Mouse (Mus musculus): ENCODE measurements around the gene Pkm.

Pkm gene

GRCm38 (mm10) chr9:59716275-59716898 is 60.2 kb downstream of the Pkm start:
- DNase-seq, result no peak

- DNase-seq, result peak; percentile 44
Observed at GRCm38 (mm10) chr9:59718237-59718636, 62.1 kb downstream of the Pkm start.

GRCm38 (mm10) chr9:59721144-59721543 is 65.0 kb downstream of the Pkm start:
- no peak for DNase-seq

- DNase-seq, result peak; percentile 78
Observed at GRCm38 (mm10) chr9:59723096-59723657, 67.0 kb downstream of the Pkm start.

GRCm38 (mm10) chr9:59723791-59724442 is 67.7 kb downstream of the Pkm start:
- peak; percentile 53 for DNase-seq

- DNase-seq, result no peak
Observed at GRCm38 (mm10) chr9:59725515-59725914, 69.3 kb downstream of the Pkm start.

- DNase-seq, result no peak
Observed at GRCm38 (mm10) chr9:59727569-59728286, 71.6 kb downstream of the Pkm start.

Measured in lung, postnatal 14 days (tissue).